Mouse (Mus musculus): ENCODE results near the gene Ptprn2. TPM values are rescaled to one million over a fixed set of nuclear protein-coding genes. Genes with fewer than 3 reads are reported as not detected.

Gene Ptprn2
- polyA plus RNA-seq (2016; fragmentation: Nextera tagmentation; extraction: Ambion mirVana): 0.19 and 0.25 TPM in 2 replicates

DNA sequence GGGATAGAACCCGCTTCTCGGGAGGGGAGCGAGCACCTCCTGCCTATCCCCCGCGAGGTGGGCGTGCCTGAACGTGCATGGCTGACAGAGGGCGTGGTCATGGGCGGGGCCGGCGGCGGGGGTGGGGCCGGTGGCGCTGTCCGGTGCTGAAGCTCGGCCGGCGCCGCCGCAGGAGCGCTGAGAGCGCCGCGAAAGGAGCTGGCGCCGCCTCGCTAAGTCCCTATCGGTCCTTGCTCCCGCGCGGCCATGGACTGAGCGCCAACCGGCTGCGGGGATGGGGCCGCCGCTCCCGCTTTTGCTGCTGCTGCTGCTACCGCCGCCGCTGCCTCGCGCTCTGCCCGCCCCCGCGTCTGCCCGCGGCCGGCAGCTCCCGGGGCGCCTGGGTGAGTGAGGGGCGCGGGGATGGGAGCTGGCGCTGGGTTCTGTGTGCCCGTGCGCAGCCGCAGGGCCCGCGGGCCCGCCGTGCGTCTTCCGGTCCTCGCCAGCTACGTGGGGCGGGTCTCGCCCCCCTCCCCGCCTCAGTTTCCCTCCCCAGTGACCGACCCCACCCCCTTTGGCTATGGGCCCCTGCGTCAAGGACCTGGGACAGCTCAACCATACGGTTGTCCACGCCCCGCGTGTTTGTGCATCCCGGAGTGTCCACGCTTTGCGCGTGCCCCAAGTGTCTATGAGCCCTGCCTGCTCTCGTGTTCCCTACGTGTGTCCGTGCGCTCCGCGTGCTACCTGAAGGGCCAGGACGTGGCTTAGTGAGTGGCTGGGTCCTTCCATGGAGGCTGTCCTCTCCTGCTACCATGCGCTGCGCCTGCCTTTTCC lies at the start of gene Ptprn2:
Ptprn2 (plus strand) TSS at position 130 of the 813 bp plus-strand sequence.
- H3K36me3 ChIP-seq: no peaks in the 10 kb centered on the region
- peak; percentile 89 for ATAC-seq (ENCODE audit: insufficient number of reproducible peaks, insufficient read depth, low FRiP score, low TSS enrichment, low read depth)
- peak within 1 kb of the TSS; percentile 53 for H3K4me3 ChIP-seq (replicated peaks)
- H3K9me3 ChIP-seq: no peaks in the 10 kb centered on the region
- no peak within 1 kb of the TSS for H3K27ac ChIP-seq
- under 1% methylated on average over 81 of the region's 86 CpGs for WGBS
- peaks cover 40% of the 10 kb centered on the region for H3K27me3 ChIP-seq
- peaks cover 9% of the 10 kb centered on the region for H3K4me1 ChIP-seq (replicated peaks)
- H3K9ac ChIP-seq (replicated peaks): peak within 1 kb of the TSS; percentile 42; the same call in 1 of the 2 replicates
- peak within 1 kb of the TSS; percentile 99 for H3K4me2 ChIP-seq

GRCm38 (mm10) chr12:116436125-116436524 lies 49.4 kb upstream of the Ptprn2 start:
- Histone ChIP-seq H3K4me2 (no peak overlapping the region), H3K27ac (no peak overlapping the region), H3K27me3 (no peaks in the 10 kb centered on the region), H3K4me3 (replicated peaks) (no peak overlapping the region), H3K36me3 (peaks cover 73% of the 10 kb centered on the region), H3K9me3 (no peaks in the 10 kb centered on the region), H3K9ac (replicated peaks) (no peak overlapping the region), H3K4me1 (replicated peaks) (no peaks in the 10 kb centered on the region)
- 90% methylated on average over 3 of the region's 3 CpGs for WGBS
- ATAC-seq (ENCODE audit: insufficient number of reproducible peaks, insufficient read depth, low FRiP score, low TSS enrichment, low read depth): no peak

DNA sequence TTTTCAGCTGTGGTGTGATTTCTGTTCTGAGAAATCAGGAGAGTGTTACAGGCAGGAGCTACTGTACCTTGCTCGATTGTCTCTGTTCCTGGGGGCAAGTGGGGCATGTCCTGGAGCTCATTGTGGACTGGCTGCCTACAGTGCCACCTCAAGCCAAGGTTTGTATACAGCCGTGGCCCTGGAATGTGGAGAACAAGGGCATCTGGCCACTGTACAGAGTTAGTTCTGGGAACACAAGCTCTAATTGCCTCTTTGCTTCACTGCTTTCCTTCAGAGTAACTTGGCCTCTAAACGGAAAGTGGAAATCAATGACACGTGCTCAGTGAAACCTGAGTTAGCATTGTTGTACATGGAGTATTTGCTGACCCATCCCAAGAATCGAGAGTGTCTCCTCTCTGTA lies 46.9 kb upstream of the Ptprn2 start:
- 86% methylated on average over 5 of the region's 5 CpGs for WGBS
- Histone ChIP-seq H3K4me2 (no peak overlapping the region), H3K4me1 (replicated peaks) (no peaks in the 10 kb centered on the region), H3K36me3 (peaks cover 76% of the 10 kb centered on the region), H3K27me3 (no peaks in the 10 kb centered on the region), H3K27ac (no peak overlapping the region), H3K9me3 (no peaks in the 10 kb centered on the region), H3K4me3 (replicated peaks) (no peak overlapping the region), H3K9ac (replicated peaks) (no peak overlapping the region)
- ATAC-seq (ENCODE audit: insufficient number of reproducible peaks, insufficient read depth, low FRiP score, low TSS enrichment, low read depth): no peak

- Histone ChIP-seq H3K4me3 (replicated peaks) (no peak overlapping the region), H3K27me3 (no peaks in the 10 kb centered on the region), H3K9me3 (no peaks in the 10 kb centered on the region), H3K4me1 (replicated peaks) (no peaks in the 10 kb centered on the region), H3K4me2 (no peak overlapping the region), H3K36me3 (peaks cover 86% of the 10 kb centered on the region), H3K27ac (no peak overlapping the region), H3K9ac (replicated peaks) (no peak overlapping the region)
- 94% methylated on average over 3 of the region's 3 CpGs for WGBS
- no peak for ATAC-seq (ENCODE audit: insufficient number of reproducible peaks, insufficient read depth, low FRiP score, low TSS enrichment, low read depth)
These were observed 43.3 kb upstream of the Ptprn2 start for GRCm38 (mm10) chr12:116442184-116442583.

DNA sequence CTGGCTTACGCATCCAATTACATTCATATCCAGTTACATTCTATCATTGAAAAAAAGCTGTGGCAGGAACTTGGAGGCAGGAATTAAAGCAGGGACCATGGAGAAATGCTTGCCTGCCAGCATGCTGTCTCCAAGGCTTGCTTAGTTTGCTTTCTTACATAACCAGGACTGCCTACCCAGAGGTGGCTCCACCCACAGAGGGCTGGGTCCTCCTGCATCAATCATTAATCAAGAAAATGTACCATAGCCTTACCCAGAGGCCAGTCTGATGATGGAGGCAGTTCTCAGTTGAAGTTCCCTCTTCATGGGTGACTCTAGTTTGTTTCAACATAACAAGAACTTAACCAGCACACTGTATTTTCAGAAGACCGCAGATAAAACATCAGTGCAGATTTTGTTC lies 36.0 kb upstream of the Ptprn2 start:
- WGBS: 88% methylated on average over 2 of the region's 2 CpGs
- no peaks in the 10 kb centered on the region for H3K27me3 ChIP-seq
- no peaks in the 10 kb centered on the region for H3K9me3 ChIP-seq
- H3K27ac ChIP-seq: no peak overlapping the region
- H3K4me1 ChIP-seq (replicated peaks): no peaks in the 10 kb centered on the region
- no peak overlapping the region for H3K4me3 ChIP-seq (replicated peaks)
- H3K36me3 ChIP-seq: peaks cover 70% of the 10 kb centered on the region
- no peak overlapping the region for H3K4me2 ChIP-seq
- no peak overlapping the region for H3K9ac ChIP-seq (replicated peaks)
- ATAC-seq (ENCODE audit: insufficient number of reproducible peaks, insufficient read depth, low FRiP score, low TSS enrichment, low read depth): no peak

GRCm38 (mm10) chr12:116460379-116461065 lies 25.0 kb upstream of the Ptprn2 start:
- Histone ChIP-seq H3K27me3 (no peaks in the 10 kb centered on the region), H3K4me2 (no peak overlapping the region), H3K4me3 (replicated peaks) (no peak overlapping the region), H3K9me3 (no peaks in the 10 kb centered on the region), H3K27ac (no peak overlapping the region), H3K9ac (replicated peaks) (no peak overlapping the region), H3K36me3 (peaks cover 49% of the 10 kb centered on the region), H3K4me1 (replicated peaks) (no peaks in the 10 kb centered on the region)
- 93% methylated on average over 6 of the region's 6 CpGs for WGBS
- no peak for ATAC-seq (ENCODE audit: insufficient number of reproducible peaks, insufficient read depth, low FRiP score, low TSS enrichment, low read depth)

DNA sequence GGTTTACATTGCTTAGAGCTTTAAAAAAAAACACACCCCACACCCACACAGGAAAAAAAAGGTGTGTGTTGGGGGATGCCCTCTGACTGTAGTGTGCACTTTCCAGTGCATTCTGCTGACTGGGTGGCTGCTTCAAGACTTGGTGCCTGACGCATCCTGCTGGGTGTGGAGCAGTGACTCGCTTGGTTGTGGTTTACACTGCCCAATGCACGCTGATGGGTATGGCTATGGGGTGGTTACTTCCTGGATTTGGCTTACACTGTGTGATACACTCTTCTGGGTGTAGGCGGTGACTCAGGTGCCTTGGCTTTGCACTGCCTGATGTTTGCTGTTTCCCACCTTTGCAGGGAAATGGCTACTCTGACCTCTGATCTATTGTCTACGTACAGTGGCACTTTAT lies 18.5 kb upstream of the Ptprn2 start:
- no peak for ATAC-seq (ENCODE audit: insufficient number of reproducible peaks, insufficient read depth, low FRiP score, low TSS enrichment, low read depth)
- no peak overlapping the region for H3K4me2 ChIP-seq
- no peaks in the 10 kb centered on the region for H3K9me3 ChIP-seq
- H3K4me1 ChIP-seq (replicated peaks): no peaks in the 10 kb centered on the region
- H3K4me3 ChIP-seq (replicated peaks): no peak overlapping the region
- 98% methylated on average over 5 of the region's 5 CpGs for WGBS
- no peak overlapping the region for H3K27ac ChIP-seq
- peaks cover 14% of the 10 kb centered on the region; the same call in 1 of the 2 replicates for H3K36me3 ChIP-seq
- H3K9ac ChIP-seq (replicated peaks): no peak overlapping the region
- no peaks in the 10 kb centered on the region for H3K27me3 ChIP-seq

- no peak overlapping the region for H3K27ac ChIP-seq
- H3K27me3 ChIP-seq: no peaks in the 10 kb centered on the region
- no peak for ATAC-seq (ENCODE audit: insufficient number of reproducible peaks, insufficient read depth, low FRiP score, low TSS enrichment, low read depth)
- no peaks in the 10 kb centered on the region for H3K9me3 ChIP-seq
- no peak overlapping the region for H3K4me3 ChIP-seq (replicated peaks)
- no peak overlapping the region for H3K9ac ChIP-seq (replicated peaks)
- H3K4me1 ChIP-seq (replicated peaks): no peaks in the 10 kb centered on the region
- peaks cover 14% of the 10 kb centered on the region; the same call in 1 of the 2 replicates for H3K36me3 ChIP-seq
- WGBS: 78% methylated on average over 1 of the region's 1 CpGs
- no peak overlapping the region for H3K4me2 ChIP-seq
These were observed 17.2 kb upstream of the Ptprn2 start for GRCm38 (mm10) chr12:116468348-116468747.

DNA sequence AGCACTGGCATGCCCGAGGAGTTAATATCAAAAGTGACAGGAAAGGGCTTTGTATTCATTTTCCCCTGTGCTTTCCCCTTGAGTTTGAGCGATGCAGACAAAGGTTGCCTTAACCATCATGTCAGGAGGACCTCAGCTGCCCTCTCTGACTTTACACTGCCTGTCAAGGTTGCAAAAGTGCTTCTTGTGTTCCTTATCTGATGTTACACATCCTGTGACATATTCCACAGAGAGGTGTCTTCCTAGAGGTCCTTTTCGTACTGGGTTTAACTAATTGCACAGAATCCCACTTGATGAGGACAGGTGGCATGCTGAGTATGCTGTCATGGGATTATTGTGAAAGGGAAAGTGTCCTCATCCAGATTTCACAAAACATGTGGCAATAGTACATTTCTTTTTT lies 16.4 kb upstream of the Ptprn2 start:
- Histone ChIP-seq H3K9me3 (no peaks in the 10 kb centered on the region), H3K36me3 (peaks cover 12% of the 10 kb centered on the region; the same call in 1 of the 2 replicates), H3K4me3 (replicated peaks) (no peak overlapping the region), H3K4me2 (no peak overlapping the region), H3K9ac (replicated peaks) (no peak overlapping the region), H3K27me3 (no peaks in the 10 kb centered on the region), H3K4me1 (replicated peaks) (no peaks in the 10 kb centered on the region), H3K27ac (no peak overlapping the region)
- WGBS: 84% methylated on average over 3 of the region's 3 CpGs
- no peak for ATAC-seq (ENCODE audit: insufficient number of reproducible peaks, insufficient read depth, low FRiP score, low TSS enrichment, low read depth)

DNA sequence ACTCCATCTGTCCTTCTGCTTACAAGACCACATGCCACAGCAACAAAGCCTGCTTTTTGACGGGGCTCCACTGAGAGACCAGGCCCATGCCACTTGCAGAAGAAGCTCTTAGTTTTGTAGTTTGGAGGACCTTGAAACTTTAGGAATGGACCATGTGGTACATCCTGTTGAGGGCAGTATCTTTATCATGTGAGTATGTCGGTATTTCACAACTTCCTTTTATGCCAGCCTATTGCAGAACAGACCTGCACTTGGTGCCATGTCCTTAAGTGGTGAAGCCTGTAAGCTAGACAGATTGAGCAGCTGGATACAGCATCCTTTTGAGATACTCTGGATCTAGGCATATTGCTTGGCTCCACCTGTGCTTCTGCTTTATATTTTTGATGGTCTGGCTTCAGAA lies 12.3 kb upstream of the Ptprn2 start:
- Histone ChIP-seq H3K4me1 (replicated peaks) (no peaks in the 10 kb centered on the region), H3K4me3 (replicated peaks) (no peak overlapping the region), H3K27me3 (no peaks in the 10 kb centered on the region), H3K4me2 (no peak overlapping the region), H3K36me3 (no peaks in the 10 kb centered on the region), H3K9ac (replicated peaks) (no peak overlapping the region), H3K27ac (no peak overlapping the region), H3K9me3 (no peaks in the 10 kb centered on the region)
- 75% methylated on average over 2 of the region's 2 CpGs for WGBS
- ATAC-seq (ENCODE audit: insufficient number of reproducible peaks, insufficient read depth, low FRiP score, low TSS enrichment, low read depth): no peak

DNA sequence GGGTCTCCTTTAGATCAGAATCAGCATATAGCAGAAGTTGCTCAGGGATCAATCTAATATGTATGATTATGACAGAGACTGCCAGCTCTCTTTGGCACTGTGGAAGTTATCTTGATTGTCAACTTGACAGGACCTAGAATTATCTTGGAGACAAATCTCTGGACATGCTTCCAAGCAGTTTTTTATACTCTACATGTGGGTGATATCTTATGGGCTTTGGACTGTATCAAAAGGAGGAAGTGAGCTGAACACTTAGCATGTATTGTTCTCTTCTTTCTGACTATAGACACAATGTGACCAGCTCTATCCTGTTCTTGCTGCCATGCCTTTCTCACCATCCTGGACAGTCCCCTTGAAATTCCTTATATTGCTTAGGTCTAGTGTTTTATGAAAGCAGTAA lies 11.8 kb upstream of the Ptprn2 start:
- Histone ChIP-seq H3K4me2 (no peak overlapping the region), H3K27ac (no peak overlapping the region), H3K27me3 (no peaks in the 10 kb centered on the region), H3K9me3 (no peaks in the 10 kb centered on the region), H3K4me3 (replicated peaks) (no peak overlapping the region), H3K9ac (replicated peaks) (no peak overlapping the region), H3K4me1 (replicated peaks) (no peaks in the 10 kb centered on the region), H3K36me3 (no peaks in the 10 kb centered on the region)
- ATAC-seq (ENCODE audit: insufficient number of reproducible peaks, insufficient read depth, low FRiP score, low TSS enrichment, low read depth): no peak

All from limb, embryonic 12.5 days (tissue).